Mouse (Mus musculus): ENCODE results near the gene Crygn.

The Crygn gene

DNA sequence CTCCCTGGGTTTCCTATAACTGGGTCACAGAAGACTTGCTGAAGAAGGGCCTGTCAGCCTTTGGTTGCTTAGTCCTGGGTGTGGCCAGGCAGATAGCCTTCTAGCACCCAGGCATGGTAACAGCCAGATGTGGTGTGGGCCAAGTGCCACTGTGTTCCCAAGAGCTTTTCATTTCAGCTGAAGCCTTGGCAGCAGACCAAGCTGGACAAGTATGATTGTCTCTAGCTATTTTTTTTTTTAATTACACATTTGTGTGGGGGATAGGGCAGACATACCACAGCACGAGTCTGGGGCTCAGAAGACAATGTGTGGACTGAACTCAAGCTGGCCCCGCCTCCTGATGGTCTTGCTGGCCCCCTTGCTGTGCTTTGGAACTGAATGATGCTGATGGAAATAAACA is 47.8 kb downstream of the Crygn start:
- peak; percentile 46 to 54 for DNase-seq (ENCODE audit: low spot score in 2 of 2)

GRCm38 (mm10) chr5:24704615-24705014 is 53.2 kb downstream of the Crygn start:
- no peak for DNase-seq (ENCODE audit: low spot score in 2 of 2)

DNA sequence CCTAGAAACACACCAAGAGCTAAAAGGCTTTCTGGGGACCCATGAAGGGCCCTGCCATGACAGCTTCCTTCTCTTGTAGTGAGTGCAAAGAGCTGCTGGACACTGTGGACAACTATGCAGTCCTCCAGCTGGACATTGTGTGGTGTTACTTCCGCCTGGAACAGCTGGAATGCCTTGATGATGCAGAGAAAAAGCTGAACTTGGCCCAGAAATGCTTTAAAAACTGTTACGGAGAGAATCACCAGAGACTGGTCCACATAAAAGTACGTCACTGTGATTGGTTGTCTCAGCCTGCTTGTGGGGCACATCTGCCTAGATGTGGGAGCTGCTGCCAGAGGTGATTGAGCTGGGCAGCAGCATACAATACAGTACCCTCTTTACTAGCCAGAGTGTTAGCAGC is 56.5 kb downstream of the Crygn start:
- DNase-seq (ENCODE audit: low spot score in 2 of 2): peak; percentile 27 to 40

Measured in heart, adult 9 months (tissue).